Mouse (Mus musculus) gastrocnemius, adult 8-10 months (tissue): ENCODE measurements around the gene Ppp1ca. TPM values are rescaled to one million over a fixed set of nuclear protein-coding genes. Genes with fewer than 3 reads are reported as not detected.

Source experiments
- DNase-seq, 2 experiments: peaks; one replicate each; pipeline ENCODE4 v3.0.0; 2022; ENCODE audit warnings: low spot score in 2 of 2
- total RNA-seq, 4 experiments: library from RNA; stranded (reverse); gene quantifications; 2 replicates each; pipeline ENCODE4 v1.2.4; 2022

Gene Ppp1ca
- 100 to 1,000 TPM; 198 to 243 (median 235) TPM for total RNA-seq

GRCm38 (mm10) chr19:4191528-4192250 is at the start of gene Ppp1ca:
Ppp1ca (plus strand) TSS chr19:4192065.
- peak; percentile 86 to 92 for DNase-seq

DNA sequence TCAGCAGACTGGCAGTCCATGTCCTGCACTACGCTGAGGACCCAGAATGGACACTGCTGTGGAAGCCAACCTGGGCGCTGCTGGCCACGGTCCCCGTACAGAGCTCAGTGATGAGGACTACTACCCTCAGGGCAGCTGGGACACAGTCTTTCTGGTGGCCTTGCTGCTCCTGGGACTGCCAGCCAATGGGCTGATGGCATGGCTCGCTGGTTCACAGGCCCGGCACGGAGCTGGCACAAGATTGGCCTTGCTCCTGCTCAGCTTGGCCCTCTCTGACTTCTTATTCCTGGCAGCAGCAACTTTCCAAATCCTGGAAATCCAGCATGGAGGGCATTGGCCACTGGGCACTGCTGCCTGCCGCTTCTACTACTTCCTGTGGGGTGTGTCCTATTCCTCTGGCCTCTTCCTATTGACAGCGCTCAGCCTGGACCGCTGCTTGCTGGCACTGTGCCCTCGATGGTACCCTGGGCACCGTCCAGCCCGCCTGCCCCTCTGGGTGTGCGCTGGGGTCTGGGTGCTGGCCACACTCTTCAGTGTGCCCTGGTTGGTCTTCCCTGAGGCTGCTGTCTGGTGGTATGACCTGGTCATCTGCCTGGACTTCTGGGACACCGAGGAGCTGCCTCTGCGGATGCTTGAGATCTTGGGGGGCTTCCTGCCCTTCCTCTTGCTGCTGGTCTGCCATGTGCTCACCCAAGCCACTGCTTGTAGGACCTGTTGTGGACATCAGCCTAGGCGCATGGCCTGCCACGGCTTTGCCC is 49.3 kb upstream of the Ppp1ca start:
- no peak for DNase-seq

GRCm38 (mm10) chr19:4143759-4144268 is 48.1 kb upstream of the Ppp1ca start, which contains the start of gene Cabp4:
Cabp4 (minus strand) TSS chr19:4144033.
- DNase-seq: no peak

- no peak for DNase-seq
Observed at GRCm38 (mm10) chr19:4144550-4145498, 47.0 kb upstream of the Ppp1ca start.

GRCm38 (mm10) chr19:4145936-4146335 is 45.9 kb upstream of the Ppp1ca start:
- no peak for DNase-seq

DNA sequence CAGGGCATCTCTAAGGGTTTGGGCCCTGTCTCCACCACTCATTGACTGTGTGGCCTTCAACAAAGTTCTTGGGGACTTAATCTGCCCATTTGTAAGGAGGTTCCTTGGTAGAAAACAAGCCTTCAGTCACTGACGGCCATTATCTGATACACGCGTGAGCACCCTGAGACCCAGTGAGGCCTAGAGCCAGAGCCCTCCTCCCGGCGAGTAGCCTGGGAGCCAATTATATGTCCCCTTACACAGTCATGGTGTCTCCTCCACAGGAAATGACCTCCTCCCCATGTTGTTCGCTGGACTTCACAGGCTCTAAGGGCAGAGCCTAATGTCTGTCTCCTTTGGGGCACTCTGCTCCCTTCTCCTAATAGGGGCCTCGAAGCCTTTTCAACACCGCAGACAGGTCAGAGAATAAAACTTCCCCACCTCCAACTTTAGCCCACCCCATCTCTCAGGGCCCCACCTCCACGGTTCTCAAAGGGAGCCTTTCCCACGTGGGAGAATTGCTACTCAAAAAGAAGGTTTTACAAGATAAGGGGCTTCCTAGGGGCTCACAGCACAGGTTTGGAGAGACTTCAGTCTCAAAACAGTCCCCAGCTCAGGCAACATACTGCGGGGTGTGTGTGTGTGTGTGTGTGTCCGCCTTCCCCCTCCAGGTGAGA is 45.4 kb upstream of the Ppp1ca start:
- DNase-seq: no peak

DNA sequence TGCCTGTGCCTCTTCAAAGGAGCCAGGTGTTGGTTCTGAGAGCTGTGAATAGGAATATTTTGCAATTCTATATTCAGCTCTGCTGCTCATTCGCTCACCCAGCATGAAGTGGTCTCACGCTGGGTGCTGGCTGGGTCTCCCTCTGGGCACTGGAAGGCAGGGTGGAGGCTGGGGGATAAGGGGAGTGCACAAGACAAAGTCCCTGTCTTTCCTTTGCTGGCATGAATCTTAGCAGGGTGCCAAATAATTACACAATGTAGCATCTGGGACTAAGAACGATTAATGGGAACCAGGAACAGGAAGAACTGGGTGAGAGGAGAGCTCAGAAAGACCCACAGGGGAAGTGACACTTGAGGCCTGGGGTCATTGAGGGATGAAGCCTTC is 44.9 kb upstream of the Ppp1ca start:
- DNase-seq: no peak

- no peak for DNase-seq
Observed at GRCm38 (mm10) chr19:4147782-4148490, 43.9 kb upstream of the Ppp1ca start.

GRCm38 (mm10) chr19:4148491-4148806 is 43.4 kb upstream of the Ppp1ca start, which contains the start of gene Coro1b:
Coro1b (plus strand) TSS chr19:4148619.
- DNase-seq: peak; percentile 94

GRCm38 (mm10) chr19:4148819-4149218 is 43.0 kb upstream of the Ppp1ca start:
- no peak for DNase-seq

DNA sequence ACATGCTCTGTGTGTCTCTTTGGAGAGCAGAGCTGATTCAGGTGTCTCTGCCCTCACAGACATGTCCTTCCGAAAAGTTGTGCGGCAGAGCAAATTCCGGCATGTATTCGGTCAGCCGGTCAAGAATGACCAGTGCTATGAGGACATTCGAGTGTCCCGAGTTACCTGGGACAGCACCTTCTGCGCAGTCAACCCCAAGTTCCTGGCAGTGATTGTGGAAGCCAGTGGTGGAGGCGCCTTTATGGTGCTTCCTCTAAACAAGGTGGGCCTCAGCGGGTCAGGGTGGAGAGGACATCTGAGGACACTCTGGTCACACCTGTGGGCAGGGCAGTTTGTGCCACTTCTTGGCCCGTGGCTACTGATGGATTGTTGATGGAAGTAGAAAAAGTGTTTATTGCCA is 42.6 kb upstream of the Ppp1ca start:
- DNase-seq: no peak

DNA sequence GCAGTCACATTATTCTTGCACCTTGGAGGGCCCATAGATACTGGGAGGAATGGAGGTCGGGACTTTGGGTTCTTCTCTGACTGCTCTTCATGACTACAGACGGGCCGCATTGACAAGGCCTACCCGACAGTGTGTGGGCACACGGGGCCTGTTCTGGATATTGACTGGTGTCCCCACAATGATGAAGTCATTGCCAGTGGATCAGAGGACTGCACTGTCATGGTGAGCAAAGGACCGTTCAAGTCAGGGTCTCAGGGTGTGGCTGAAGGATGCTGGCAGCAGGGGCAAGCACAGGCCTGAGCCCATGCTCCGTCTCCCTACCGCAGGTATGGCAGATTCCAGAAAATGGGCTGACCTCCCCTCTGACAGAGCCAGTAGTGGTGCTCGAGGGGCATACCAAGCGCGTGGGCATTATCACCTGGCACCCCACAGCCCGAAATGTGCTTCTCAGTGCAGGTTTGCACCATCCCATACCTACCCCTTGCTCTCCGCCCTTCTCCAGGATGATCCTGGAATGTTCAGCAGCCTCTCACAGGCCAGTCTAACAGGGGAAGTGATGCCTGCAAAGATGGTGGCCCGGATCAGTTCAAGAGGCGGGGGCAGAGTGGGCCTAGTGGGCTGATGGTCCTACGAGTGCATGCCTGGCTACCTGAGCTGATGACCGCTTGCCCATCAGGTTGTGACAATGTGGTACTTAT is 42.0 kb upstream of the Ppp1ca start:
- DNase-seq: no peak

DNA sequence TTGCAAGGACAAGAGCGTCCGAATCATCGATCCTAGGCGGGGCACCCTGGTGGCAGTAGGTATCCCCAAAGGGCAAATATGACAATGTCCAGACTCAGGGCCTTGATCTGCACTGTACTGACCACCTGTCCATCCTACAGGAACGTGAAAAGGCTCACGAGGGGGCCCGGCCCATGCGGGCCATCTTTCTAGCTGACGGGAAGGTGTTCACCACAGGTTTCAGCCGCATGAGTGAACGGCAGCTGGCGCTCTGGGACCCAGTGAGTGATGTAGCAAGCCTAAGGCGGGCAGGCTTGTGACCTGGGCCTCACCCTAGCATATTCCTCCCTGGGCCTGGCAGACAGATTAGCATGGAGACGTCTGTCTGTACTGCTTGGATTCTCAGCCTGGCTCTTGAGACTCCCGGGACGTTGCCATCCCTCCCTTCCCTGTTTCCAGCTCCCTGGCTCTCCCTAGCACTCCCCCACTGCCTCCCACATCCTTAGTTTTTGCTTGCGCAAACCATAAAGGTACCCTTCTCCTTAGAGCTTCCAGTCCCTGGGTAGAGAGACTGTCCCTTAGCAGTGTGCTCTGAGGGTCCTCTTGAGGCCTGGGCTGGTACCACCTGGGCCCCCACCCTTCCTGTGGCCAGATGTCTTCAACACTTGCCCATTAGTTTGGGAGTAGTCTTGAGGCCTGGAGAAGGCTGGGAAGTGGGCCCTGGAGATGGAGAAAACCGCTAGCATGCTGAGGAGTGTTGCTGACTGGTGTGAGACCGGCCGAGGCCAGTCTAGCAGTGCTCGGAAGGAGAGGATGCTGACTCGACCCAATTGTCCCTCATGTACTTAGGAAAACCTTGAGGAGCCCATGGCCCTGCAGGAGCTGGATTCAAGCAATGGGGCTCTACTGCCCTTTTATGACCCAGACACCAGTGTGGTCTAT is 41.0 kb upstream of the Ppp1ca start:
- DNase-seq: no peak

DNA sequence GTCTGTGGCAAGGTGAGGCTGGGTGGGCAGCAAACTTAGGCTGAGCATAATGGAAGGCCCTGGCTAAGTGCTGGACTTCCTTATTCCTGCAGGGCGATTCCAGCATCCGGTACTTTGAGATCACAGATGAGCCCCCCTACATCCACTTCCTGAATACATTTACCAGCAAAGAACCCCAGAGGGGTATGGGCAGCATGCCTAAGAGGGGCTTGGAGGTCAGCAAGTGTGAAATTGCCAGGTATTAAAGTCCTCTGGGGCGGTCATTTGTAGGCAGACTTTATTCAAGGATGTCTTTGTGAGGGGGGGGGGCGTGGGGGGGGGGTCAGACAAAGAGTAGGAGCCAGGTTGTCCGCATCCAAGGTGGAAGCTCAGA is 40.4 kb upstream of the Ppp1ca start:
- DNase-seq: no peak

DNA sequence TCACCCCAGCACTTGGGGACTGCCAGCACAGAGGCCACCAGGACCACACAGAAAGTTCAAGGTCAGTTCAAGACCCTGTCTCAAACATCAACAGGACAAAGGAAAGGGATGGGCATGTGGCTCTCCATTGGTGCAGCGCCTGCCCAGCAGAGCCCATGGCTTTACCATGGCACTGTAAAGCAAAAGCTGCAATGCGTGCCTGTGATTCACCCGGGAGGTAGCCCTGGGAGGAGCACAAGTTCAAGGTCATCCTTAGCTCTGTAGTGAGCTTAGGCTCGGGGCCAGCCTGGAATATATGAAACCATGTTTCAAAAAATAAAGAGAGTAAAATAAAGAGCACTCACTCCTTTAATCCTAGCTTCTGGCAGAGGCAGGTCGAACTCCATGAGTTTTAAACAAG is 40.0 kb upstream of the Ppp1ca start:
- DNase-seq: no peak

GRCm38 (mm10) chr19:4152445-4153231 is 39.2 kb upstream of the Ppp1ca start:
- no peak for DNase-seq

DNA sequence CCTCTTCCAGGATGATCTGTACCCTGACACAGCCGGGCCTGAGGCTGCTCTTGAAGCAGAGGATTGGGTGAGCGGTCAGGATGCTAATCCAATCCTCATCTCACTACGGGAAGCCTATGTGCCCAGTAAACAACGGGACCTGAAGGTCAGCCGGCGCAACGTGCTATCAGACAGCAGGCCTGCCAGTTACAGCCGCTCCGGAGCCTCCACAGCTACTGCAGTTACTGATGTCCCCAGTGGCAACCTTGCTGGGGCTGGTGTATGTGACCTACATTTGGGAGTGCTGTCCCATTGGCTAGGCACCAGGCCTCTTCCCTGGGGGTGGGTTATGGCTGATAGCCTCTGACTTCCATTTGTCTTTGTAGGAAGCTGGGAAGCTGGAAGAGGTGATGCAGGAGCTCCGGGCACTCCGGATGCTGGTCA is 38.6 kb upstream of the Ppp1ca start, which contains the start of gene Ptprcap:
Gene Ptprcap, plus strand, starts transcription at position 373 of the 423 bp plus-strand sequence.
- no peak for DNase-seq
